Mouse (Mus musculus): Measurements from ENCODE around the gene Syce3.

Gene Syce3

DNA sequence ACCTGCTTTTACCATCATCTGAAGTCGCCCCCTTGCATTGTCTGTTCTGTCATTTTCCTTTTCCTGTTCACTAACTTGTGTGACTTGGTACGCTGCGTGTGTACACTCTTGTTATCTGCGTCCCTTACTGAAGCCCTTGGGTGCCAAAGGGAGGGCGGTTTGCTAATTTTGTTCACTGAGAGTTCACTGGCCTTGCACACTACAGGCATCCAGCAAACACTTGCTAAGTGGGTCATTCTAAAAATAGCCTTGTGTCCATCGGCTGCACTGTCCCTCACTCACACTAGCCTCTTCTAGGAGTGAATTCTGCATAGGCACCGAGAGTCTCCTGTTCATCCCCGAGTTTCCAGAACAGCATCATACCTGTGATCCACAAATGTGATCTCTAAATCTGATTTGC is 5.0 kb upstream of the Syce3 start:
- DNase-seq, result no peak

DNA sequence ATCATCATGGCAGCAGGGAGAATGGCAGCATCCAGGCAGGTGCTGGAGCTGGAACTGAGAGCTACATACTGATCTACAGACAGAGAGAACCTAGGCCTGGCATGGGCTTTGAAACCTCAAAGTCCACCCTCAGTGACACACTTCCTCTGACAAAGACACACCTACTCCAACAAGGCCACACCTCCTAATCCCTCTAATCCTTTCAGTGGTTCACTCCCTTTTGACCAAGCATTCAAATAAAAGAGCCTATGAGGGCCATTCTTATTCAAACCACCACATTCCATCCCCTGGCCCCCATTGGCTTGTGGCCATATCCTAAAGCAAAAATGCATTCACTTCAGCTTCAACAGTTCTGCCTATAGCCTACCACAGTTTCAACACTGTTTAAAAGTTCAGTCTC is 3.6 kb downstream of the Syce3 start:
- no peak for DNase-seq

DNA sequence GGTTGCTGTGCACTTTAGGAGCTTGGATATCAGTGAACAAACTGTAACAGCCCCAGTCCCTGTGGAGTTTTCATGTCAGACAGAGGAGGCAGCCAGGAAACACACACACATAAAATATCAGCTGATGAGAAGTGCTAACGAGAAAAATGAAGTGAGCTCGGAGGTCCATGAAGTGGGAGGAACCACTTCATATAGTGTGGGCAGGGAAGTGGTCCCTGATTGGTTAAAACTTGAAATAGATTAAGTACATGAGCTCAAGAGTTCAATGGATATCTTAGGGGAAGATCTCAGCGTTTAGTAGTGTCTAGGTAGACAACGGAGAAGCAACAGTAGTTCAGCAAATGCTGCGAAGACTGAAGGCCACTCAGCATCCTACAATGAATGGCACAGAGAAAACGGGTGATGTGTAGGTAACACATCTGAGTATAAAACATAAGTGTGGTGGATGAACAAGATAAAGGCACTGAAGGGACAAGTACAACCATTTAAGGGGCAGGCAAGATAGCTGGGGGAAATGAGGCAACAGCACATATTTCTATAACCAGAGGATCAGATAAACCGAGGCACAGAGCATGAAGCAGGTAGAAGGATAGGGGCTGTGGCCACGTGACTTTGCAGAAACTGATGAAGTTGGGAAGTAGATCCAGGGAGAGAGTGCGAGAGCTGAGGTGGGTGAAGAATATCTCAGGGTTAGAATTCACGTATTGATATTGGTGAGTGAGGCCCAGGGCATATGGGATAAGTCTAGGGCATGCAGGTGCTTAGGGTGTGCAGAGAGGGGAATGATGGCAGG is 5.3 kb downstream of the Syce3 start:
- DNase-seq, result no peak

DNA sequence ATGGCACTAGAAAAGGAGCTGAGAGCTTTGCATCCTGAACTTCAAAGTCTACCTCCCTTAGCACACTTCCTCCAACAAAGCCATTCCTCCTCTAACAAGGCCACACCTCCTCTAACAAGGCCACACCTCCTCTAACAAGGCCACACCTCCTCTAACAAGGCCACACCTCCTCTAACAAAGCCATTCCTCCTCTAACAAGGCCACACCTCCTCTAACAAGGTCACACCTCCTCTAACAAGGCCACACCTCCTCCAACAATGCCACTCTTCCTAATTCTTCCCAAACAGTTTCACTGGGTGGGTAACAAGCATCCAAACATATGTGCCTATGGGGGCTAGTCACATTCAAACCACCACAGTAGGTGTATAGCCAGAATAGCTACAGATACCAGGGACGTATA is 7.8 kb downstream of the Syce3 start:
- no peak for DNase-seq

DNA sequence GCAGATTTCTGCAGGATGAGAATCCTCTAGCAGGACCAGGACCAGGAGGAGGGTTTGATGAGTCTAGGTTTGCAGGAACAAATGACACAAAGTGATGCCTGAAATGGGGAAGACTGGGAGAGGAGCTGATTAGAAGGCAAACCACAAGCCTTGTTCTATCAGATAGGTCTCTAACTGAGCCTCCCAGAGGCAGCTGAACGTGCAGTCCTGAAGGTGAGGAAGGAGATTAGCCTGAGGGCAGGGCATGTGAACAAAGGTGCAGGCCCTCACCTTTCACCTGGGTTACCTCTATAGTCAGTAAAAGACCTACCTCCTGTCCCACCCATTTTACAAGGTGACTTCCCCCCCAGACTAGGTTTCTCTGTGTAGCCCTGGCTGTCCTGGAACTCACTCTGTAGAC is 10.6 kb downstream of the Syce3 start:
- DNase-seq, result no peak

DNA sequence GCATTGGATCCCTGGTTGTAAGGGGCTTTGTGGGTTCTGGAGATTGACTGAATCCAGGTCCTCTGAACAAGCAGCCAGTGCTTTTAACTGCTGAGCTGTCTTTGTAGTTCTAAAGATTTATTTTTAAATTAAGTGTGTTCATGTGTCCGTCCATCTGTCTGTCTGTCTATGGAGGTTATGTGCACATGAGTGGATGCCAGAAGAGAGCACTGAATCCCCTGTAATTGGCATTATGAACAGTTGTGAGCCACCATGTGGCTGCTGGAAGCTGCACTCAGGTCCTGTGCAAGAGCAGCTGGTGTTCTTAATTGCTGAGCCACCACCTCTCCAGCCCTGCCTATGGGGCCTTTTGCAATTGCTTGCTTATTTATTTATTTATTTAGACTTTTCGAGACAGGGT is 12.2 kb downstream of the Syce3 start:
- DNase-seq, result no peak

DNA sequence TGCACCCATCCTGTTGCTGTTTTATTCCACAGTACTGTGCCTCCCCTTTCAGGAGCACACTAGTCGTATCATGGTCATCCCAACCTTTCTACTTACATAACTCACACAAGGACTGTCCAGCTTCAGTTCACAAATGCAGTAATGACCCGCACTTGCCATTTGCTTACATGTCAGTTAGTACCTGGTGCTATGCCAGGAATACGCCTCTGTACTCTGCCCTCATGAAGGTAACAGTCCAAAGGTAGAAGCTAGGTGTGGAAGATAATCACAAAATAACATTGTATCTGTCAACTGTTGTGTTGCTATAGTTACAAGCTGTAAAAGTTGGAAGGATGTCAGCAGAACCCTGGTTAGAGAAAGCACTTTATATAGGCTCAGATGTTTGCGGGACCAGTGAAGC is 13.4 kb downstream of the Syce3 start:
- DNase-seq, result no peak

DNA sequence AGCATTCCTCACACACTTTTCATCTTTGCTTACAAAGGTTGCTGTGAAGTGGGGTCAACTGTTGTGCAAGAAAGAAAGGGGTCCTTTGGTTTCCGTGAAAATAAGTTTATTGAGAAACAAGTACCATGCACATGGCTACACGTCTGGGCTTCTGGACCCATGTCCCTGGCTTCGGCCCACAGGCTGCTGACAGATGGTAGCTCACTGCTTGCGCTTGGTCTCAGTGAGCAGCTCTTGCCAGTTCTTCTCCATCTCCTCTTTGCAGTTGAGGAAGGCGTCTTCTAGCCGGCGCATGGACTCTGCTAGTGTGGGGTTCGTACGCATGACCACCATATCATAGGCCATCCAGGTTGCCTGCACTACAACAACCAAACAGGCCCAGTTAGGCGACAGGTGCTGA is 20.2 kb downstream of the Syce3 start:
- DNase-seq, result no peak

DNA sequence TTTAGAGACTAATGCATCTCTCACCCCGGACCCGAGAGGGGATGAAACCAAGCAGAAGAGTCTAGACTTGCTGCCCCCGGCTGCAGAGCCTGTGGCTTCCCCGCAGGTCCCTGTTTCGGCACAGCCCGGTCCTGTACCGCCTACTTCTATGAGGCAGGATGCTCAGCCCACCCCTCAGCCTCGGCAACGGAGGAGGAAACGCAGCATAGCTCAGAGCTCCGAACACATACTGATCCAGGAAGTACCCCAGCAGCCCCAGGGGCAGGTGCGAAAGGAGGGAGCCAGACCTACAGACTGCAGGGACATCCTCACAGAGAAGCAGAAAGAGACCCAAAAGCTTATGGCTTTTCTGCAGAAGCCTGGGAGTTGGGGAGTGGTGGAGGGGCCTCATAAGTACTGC is 23.2 kb downstream of the Syce3 start:
- DNase-seq, result no peak

DNA sequence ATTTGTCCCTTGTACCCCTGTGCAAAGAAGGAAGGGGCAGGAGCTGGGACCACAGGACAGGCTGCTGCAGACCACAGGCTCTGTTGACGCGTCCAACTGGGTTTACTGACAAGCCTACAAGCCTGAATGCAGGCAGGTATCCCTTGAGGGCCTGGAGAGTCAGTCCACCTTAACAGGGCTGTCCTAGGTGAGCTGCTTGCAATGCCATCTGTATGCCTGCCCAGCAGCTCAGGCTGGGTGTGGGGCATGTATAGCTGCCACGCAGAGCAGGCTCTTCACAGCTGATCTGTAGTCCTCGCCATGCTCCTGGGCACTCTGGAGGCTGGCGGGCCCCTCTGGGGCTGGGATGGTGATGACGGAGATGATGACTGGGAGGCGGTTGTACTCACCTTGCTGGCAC is 25.7 kb downstream of the Syce3 start, which contains the start of gene Klhdc7b:
Klhdc7b (plus strand) TSS at position 301 of the 400 bp plus-strand sequence.
- DNase-seq, result no peak

DNA sequence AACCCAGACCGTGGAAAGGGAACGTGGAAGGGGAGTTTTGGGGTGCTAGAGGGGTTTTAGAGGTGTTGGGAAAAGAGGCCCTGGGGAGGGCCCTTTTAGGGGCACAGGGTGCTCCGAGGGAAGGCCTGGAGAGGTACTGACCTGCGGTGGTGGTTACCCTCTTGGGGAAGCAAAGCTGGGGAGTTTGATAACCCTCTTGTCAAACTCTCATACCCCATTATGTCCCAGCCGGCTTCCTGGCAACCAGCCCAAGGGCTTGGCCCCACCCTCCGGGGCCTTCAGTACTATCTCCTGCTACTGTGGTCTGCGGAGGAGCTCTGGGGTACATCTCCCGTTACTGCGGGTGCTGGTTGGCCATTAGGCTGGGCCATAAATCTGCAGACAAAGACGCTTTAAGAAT is 30.9 kb downstream of the Syce3 start:
- DNase-seq, result no peak

DNA sequence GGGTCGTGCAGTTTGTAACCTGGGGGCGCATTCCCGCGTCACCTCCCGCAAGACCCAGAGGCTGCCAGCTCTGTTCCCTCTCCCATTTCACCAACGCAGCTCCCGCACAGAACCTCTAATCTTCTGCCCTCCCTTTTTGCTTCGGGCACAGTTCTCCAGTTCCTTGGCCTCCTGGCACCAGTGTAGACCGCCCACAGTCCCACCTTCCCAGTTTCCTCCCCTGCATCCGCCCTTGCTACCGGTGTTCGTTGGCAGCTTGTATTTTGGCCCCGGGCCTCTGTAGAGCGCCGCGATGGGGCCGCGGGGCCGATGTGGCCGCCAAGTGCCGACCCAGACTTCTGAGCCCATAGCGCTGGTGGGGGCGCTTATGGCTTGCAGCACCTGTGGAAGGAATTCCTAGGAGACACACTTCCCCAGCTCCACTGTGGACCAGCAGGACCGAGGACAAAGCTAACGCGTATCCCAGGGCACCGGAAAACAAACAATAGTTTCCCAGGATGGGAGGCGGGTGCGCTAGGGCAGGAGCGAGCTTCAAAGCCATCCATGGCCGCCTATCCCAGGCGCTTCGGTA is 31.4 kb downstream of the Syce3 start, which contains the start of gene Odf3b:
Odf3b (minus strand) TSS at position 452 of the 571 bp plus-strand sequence.
- peak; percentile 52 for DNase-seq

DNA sequence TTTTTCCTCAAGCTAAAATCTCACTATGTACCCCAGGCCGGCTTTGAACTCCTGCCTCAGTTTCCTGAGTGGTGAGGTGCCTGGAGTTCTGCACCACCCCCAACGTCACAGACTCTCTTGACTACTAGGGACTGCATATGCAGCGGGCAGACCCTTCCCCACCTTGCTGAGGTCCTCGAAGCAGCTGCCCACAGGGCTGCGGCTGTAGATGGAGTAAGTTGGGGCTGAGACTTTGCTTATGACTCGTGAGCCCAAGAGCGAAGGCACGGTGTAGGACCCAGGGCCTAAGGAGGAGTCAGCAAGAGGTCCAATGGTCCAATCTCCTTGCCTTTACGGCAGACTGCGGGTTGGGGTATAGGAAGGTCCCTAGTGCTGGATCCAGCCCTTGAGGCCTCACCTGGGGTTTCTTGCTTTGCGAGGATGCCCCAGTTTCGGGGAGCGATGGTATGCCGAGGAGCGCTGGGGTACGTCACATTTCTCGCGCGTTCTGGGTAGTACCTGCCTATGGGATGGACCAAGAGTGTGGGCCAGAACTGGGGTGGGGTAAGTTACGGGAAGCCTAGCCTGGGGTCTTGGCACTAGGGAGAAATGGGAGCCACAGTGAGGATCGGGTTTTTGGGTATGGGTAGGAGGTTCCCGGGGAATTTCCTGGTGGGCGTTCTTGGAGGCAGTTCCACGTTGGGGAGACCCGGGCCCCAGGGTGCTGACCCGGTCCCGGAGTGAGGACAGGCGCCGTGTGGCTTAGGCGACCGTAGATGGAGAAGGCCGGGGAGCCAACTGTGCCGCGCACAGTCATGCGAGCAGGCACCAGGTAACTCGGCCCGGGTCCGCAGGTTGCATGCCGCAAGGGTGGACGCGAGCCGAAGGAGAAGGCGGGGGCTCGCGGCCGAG is 32.1 kb downstream of the Syce3 start:
- peak; percentile 21 for DNase-seq

DNA sequence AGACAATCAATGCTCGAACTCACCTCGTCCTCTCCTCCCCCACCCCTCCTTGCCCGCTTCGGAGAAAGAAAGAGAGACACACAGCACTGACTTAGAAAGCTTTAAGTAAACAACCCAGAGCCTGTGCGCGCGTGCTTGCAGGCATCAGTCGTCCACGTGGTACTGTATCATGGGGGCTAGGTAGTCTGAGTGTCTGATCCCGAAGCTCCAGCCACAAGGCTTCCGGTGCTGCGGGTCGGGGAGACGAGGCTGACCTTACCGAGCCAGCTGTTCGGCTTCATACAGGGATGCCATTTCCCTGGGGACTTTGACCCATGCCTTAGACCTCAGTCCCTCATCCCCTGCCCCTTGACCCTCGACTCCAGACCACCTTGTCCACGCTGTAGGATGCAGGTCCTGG is 32.9 kb downstream of the Syce3 start:
- DNase-seq, result peak; percentile 20

DNA sequence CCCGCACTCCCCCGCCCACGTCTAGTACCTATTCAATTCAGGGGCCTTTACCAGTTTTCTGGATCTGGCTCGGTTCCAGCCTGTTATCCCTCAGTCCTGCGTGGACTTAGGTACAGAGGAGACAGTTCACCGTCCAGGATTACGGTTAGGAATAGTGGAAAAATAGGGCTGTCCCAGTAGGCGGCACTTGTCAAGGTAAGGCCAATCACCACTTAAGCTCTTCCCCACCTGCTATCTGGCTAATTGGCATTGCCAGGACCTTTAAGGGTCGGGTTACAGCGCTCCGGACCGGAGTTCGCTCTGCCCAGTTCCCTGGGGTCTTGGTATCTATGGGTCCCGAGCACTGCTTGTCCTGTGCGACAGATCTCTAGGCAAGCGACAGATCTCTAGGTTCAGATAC is 33.3 kb downstream of the Syce3 start, which contains the start of gene Tymp:
Tymp (minus strand) TSS at position 83 of the 400 bp plus-strand sequence.
- DNase-seq, result no peak

DNA sequence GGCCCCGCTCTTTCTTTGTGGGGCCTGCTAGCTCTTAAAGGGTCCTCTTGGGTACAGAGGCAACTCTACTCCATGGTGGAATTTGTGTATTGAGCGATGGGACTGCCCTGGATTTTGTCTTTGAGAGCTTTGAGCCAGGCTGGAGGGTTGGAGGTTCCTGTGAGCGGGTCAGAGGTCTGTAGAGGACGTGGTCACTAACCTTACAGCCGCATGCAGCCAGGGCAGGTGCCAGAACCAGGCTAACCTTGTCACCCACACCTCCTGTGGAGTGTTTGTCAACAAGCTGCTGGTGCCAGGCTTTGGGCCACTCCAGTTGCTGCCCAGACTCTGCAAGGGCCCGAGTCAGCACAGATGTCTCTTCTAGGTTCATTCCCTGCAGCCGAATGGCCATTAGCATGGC is 34.3 kb downstream of the Syce3 start:
- no peak for DNase-seq

DNA sequence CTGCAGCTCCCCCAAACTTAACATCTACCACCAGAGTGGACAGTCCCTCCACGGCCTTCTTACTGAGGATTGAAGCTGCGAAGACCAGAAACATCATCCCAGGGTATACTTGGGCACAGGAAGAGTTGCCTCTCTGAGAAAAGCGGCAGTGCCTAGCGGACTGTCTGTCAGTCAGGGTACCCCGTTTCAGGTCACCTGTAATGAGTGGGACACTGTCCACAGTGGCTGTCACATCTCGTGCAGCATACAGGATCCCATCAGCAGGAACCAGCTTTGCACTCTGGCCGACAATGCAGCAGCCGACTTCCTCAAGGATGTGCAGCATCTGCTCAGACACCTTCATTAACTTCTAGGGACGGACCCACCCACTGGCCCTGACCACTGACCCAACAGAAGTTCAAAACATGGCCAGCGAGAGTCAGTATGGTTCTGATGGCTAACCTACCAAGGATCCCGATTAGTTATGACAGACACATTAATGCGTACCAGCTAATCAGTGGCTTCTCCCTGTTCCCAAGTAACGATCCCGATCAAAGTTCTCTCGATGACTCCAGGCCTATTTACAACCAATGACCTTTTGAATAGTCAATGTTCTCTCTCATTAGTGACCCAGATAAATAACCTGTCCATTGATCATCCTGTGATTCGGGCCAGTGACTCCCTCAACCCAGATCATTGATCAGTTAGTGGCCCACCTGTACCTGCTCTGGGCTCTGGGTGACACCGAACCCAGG is 35.3 kb downstream of the Syce3 start:
- no peak for DNase-seq

DNA sequence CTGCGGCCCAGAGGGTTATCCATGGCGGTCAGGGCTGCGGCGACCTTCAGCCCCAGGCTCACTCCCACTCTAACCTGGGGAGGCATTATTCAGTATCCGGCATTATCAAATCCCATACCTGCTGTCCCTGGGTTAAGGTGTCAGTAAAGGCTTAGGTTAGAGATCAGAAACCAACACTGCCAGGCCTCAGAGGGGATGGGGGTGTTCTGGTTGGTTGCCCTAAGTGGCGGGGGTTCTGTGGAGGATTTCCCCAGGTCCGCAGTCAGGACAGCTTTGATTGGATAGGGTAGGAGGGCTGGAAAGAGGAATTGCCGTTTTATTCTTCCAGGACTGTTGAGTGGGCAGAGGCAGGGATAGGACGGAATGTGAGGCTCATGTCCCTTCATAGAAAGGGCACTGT is 36.0 kb downstream of the Syce3 start:
- DNase-seq, result no peak

DNA sequence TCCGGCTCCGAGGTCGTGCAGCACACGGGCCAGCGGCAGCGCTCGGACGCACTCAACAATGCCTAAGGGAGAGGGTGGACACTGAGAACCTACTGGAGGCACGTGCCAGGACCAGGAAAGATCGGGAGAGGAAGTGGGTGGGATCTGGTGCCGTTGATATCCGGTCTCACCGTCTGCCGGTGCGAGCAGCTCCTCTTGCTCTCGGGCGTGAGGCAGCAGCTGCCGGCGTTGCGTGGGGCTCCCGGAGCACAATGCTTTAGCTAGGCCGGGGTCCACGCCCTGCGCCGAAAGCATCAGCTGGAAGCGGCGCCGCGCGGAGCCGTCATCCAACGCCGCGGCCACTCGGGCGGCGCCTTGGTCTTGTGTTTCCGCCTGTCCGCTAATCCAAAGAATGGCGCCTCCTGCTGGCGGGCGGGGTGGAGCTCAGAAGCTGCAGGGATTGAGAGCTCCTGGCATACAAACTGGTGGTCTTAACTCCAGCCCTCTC is 36.5 kb downstream of the Syce3 start, which contains the start of gene Sco2:
Sco2 (minus strand) TSS at position 85 of the 487 bp plus-strand sequence.
- DNase-seq, result peak; percentile 95

DNA sequence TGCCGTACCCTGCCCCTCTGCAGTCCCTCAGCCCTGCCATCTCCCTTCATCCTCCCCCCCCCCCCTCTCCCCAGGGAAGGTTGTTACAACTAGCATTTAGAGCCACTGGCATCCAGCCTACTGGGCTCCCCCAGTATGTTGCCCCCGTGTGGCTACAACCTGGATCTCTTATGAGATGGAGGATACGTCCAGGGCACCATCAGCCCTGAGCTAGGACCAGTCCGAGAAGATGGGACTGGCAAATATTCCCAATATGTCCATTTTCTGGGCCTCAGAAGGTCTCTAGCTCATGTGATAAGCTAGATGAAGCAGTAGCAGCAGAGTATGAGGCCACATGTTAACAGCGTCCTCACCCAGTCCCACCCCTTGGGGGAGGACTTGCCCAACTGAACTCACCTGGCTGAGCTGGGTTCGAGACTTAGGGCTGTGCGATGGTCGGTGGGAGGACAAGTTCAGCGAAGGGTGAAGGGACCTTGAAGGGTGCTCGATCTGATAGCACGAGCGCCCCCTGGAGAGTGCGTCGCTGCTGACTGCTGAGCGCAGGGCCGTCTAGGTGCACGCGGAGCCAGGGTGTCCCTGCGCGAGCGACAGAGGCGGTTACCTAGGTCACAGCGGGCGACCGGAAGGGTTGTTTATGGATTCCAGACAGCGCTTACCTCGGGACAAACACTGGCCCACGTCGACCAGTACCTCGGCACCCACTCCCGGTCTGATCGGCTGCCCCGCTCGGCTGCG is 37.1 kb downstream of the Syce3 start:
- DNase-seq, result peak; percentile 89

DNA sequence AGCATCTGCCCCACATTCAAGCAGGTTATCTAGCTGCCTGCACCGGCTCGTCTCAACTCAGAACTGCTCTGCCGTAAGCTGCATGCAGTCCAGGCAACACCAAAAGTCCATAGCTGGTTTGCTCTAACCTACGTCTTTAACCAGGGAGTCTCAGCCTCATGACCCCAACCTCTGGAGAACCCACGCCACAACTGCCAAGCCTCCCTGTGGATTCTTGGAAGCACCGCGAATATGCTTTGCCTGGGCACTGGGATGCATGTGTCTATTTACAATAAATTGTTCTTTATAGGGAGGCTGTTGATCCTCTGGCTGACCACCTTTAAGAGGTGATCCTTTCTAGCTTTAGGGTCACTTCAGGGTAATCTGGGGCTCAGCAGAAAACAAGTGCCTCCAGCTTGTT is 37.8 kb downstream of the Syce3 start:
- DNase-seq, result no peak

DNA sequence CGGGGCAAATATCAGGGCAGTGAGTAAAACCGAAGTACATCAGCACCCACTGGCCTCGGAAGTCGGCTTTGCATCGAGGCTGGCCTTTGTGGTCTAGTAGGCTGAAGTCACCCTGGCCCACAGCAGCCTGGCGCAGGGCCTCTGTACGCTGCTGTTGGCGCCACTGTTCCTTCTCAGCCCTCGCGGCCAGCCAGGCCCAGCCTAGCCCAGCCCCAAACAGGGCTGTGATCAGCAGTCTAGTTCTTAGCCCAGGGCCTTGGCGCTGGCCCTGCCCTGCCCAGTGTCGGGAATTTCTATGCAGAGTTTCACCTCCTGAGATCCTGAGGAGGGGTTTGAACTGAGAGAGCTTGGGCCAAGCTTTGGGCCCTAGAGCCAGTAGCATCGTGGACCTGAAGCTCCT is 38.2 kb downstream of the Syce3 start:
- DNase-seq, result no peak
